Mouse (Mus musculus): ENCODE results near the gene Tnfaip1. TPM values are rescaled to one million over a fixed set of nuclear protein-coding genes. Genes with fewer than 3 reads are reported as not detected.
"Not testable (repeated sequence)": the region's sequence is repeated elsewhere in the genome, so short reads cannot be mapped to it uniquely, and the experiment has no call there.

Tnfaip1 gene
- total RNA-seq, 2 experiments from 2014 or later: 38.1 to 40.9 TPM

GRCm38 (mm10) chr11:78544449-78545111 is 8.4 kb upstream of the Tnfaip1 start:
- DNase-seq (ENCODE audit: low spot score in 2 of 2): no peak

DNA sequence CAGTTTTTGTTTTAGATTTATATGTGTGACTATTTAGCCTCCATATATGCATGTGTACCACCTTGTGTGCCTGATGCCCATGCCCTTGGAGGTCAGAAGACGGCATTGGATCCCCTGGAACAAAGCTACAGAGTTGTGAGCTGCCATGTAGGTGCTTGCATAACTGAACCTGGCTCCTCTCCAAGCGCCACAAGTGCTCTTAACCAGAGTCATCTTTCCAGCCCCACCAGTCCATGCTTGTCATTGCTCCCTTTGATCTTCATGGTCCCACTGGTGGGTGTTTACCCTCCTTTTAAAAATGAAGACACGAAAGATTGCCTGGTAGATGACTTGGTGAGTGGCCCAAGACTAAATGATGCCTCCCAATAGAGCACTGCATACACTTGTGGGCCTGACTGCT is 4.2 kb upstream of the Tnfaip1 start:
- DNase-seq (ENCODE audit: low spot score in 2 of 2): no peak

DNA sequence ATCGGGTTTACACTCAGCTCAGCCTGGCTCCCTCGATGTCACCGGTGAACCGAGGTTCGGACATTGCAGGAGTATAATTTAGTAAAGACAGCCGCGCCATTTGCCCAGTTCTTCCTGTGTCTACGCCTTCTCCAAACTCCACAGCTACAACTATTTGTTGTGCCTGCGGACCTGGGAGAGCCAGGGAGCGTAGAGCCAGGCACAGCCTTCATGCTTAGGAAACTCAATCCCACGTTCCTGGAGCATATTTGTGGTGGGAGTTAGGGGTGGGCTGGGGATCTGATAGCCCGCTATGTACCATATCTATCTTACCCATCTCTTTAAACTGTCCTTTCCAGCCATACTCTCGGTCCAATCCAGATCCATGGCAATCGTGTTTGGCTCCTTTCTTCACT is 555 bp upstream of the Tnfaip1 start:
- peak in 1 of 2 experiments; percentile 39 for DNase-seq (ENCODE audit: low spot score in 2 of 2)

DNA sequence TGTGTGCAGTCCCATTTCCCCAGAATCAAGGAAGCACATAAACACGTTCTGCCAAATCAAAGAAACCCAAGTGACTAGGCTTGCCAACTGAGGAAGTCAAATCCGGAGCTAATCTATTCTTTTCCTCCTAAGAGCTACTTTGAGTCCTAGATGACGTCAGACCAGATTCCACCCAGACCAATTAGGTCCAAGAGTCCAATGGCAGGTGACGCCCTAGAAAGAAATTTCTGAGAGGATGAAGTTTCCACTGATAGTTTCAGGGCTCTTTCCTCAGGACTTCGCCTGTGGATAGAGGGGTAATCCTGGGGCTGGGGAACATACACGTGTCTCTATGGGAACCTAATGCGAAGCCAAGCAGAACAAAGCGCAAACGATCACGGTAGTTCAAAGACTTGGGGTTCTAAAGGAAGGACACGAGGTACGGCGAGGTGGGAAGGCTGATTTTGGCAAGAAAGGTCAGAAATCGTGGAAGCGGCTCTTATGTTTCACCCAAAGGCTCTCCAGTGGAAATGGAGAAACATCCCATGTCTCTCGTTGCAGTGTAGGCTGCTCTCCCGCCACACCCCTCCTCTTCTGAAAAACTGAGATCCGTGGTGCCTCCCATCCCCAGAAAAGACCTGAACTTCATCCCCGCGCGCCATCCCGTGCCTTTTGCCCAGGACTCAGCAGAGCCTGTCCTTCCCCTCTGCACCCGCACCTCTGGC is 604 bp downstream of the Tnfaip1 start:
- DNase-seq (ENCODE audit: low spot score in 2 of 2): no peak

DNA sequence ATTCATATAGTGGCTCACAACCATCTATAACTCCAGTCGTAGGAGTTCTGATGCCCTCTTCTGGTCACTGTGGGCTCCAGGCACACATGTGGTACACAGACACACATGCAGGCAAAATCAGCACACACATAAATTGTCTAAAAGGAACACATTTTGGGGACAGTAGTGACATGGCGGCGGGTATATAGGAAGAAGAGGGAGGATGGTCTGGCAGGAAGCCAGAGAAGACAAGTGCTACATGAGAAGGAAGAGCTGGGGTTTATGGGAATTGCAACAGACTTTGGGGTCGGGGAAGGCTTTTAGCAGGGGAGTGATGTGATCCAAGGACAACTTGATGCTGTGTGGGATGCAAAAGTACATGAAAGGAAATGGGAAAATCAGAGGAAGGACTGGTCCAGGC is 1.6 kb downstream of the Tnfaip1 start:
- DNase-seq (ENCODE audit: low spot score in 2 of 2): no peak

GRCm38 (mm10) chr11:78531515-78531914 is 4.6 kb downstream of the Tnfaip1 start:
- DNase-seq (ENCODE audit: low spot score in 2 of 2): not testable (repeated sequence)

- DNase-seq (ENCODE audit: low spot score in 2 of 2): no peak
Measured at GRCm38 (mm10) chr11:78531046-78531445, 5.1 kb downstream of the Tnfaip1 start.

- no peak for DNase-seq (ENCODE audit: low spot score in 2 of 2)
Measured at GRCm38 (mm10) chr11:78530001-78530400, 6.1 kb downstream of the Tnfaip1 start.

DNA sequence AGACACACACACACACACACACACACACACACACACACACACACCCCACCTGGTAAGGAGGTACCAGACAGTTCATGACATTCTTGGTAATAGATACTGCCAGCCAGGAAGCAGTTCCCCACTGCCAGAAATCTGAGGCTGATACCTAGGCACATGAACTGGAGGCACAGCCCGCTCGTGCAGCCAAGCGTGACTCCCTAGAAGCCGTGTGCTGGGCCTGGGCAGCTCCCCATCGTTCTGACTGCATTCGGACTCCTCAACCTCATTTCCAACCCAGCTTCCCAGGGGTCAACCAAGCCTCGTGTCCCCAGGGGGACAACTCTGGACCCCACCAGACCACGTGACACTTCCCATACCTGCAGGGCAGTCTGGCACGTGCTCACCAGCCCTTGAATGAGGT is 7.4 kb downstream of the Tnfaip1 start:
- DNase-seq (ENCODE audit: low spot score in 2 of 2): no peak

GRCm38 (mm10) chr11:78524838-78525237 is 11.3 kb downstream of the Tnfaip1 start:
- DNase-seq (ENCODE audit: low spot score in 2 of 2): no peak

DNA sequence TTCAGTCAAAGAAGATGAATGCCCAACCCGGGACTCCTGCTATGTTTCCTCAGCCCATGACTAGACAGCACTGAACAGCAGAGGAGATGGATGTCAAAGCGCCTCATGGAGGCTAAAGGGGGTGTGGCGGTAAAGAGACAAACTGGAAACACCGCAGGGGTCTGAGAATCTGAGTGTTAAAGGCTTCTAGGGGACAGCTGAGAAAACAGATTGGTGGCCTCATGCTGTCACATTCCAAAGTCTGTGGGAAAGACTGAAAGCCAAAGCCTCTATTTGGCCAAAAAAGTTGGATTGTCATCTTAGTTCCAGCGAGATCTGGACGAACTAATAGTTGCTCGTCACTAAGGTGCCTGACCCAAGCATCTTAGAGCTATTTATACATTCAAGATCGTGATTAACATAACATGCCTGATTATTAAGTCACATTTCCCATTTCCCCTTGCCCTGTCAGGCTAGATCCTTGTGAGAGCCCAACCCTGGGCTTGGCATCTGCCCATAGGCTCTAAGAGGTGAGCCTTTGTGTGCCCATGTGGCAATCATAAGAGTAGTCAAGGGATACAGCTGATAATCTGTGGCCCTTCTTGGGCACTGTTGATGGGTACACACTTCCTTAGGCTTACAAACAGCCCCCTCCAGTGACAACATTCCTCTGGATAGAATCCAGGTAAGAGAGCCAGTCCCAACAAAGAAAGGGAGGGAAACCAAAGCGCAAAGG is 12.7 kb downstream of the Tnfaip1 start:
- no peak for DNase-seq (ENCODE audit: low spot score in 2 of 2)

GRCm38 (mm10) chr11:78522481-78522997 is 13.6 kb downstream of the Tnfaip1 start:
- DNase-seq (ENCODE audit: low spot score in 2 of 2): no peak

DNA sequence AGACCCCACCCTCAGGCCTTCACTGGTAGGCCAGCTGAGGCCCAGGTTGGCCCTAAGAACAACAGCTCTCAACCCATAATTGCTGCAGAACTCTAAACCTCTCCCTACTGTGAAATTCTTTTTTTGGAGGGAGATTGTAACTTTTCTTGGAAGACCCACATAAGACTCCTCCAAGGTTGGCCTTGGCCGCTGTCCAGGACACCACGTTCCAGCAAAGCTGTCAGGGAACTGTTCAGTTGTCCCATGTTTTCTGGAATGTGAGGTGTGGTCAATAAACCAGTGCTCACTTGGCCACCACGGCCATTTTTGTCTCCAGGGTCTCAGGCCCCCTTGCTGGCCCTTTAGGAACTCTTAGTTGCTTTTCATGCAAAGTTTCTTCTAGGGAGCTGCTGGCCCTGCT is 14.3 kb downstream of the Tnfaip1 start:
- DNase-seq (ENCODE audit: low spot score in 2 of 2): no peak

DNA sequence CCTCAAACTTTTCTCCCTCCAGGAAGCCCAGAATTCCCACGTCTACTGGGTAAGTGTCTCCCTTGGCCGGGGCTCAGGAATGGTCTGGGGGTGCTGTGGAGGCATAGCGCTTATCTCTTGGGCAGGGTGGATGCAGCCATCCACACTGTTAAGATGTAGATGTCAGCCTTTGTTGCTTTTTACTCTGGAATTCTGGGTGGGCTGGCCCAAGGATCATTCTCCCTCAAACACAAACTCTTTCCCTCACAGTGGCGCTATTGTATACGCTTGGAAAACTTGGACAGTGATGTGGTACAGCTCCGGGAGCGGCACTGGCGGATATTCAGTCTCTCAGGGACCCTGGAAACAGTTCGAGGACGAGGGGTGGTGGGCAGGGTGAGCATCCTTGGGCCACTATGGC is 17.2 kb downstream of the Tnfaip1 start:
- DNase-seq (ENCODE audit: low spot score in 2 of 2): no peak

DNA sequence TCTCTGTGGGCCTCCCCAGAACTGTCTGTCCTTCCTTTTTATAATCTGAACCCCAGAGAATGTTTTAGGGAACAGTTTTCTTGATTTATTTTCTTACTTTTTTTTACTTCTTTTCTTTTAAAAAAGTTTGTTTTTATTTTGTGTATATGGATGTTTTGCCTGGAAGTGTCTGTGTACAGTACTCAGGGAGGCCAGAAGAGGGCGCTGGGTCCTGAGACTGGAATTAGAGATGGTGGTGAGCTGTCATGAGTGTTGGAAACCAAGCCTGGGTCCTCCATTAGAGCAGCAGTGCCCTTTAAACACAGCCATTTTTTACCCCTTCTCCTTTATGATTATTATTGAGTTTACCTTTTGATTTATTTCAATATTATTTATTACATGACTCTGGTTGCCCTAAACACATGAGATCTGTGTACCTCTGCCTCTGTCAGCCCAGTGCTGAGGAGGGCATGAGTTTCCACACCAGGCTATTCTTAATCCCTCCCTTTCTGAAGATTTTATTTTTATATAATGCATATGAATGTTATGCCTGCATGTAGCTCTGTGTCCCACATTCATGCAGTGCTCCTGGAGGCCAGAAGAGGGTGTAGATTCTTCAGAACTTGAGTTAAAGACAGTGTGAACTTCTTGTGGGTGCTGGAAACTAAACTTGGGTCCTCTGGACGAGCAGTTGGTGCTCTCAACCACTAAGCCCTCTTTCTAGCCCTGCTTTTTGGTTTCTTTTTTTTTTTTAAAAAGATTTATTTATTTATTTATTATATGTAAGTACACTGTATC is 20.4 kb downstream of the Tnfaip1 start:
- no peak for DNase-seq (ENCODE audit: low spot score in 2 of 2)

DNA sequence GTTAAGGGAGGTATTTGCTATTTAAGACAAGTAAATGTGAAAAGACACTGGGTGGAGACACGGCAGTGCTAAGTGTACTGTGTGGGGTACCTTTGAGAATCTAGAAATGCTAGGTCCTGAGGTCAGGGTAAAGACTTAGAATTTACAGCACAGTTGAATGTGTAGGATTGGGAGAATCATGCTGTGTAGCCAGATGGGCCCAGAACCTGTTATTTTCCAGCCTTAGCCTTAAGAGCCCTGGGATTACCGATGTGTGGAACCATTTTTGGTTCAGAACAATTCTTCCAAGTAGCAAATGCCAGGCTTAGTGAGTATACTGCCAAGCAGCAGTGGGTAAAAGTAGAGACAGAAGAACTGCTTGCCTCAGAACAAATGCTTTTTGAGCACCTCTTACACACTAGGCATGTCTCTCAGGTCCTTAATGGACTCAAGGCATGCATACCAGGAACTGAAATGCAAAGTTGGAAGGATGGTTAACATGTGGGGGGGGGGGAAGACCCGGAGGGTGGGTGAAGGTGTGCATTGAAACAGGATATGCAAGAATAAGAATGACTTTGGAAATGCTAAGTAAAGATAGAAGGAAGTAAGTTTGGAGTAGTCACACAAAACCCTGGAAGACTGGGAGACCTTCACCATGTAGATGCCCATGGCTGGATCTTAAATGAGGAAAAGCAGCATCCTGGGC is 22.9 kb downstream of the Tnfaip1 start:
- DNase-seq (ENCODE audit: low spot score in 2 of 2): no peak

GRCm38 (mm10) chr11:78512025-78512957 is 23.8 kb downstream of the Tnfaip1 start, which contains the start of the genes Tmem199 and Poldip2:
TSS of gene Tmem199 (minus strand) at chr11:78512172.
TSS of gene Poldip2 (plus strand) at chr11:78512193.
- peak; percentile 82 to 93 for DNase-seq (ENCODE audit: low spot score in 2 of 2)

DNA sequence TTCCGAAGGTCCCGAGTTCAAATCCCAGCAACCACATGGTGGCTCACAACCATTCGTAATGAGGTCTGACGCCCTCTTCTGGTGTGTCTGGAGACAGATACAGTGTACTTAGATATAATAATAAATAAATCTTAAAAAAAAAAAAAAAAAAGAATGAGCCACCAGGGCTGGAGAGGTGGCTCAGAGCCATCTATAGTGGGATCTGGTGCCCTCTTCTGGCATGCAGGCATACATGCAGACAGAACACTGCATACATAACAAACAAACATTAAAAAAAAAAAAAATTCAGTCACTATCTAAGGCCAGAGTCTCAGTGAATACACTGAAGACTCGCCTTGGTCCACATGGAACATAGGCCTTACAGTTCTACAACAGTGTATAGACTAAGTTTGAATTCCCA is 27.0 kb downstream of the Tnfaip1 start:
- no peak for DNase-seq (ENCODE audit: low spot score in 2 of 2)

- no peak for DNase-seq (ENCODE audit: low spot score in 2 of 2)
Measured at GRCm38 (mm10) chr11:78505430-78505829, 30.7 kb downstream of the Tnfaip1 start.

All from layer of hippocampus, postnatal 14 days (tissue).